Mouse (Mus musculus) effector memory CD4-positive, alpha-beta T cell, adult 5 months (primary cell): ENCODE results near the gene Slc16a9. TPM values are rescaled to one million over a fixed set of nuclear protein-coding genes. Genes with fewer than 3 reads are reported as not detected.

Source experiments
- polyA plus RNA-seq: library from polyadenylated mRNA; unstranded; fragments of 100-300 nt; shearing (Covaris generic); gene quantifications from one replicate; pipeline ENCODE4 v1.2.1, GENCODE M21; 2017

The Slc16a9 gene
- polyA plus RNA-seq: not detected

GRCm38 (mm10) chr10:70244921-70245558 is at the start of gene Slc16a9:
Gene Slc16a9 (plus strand): TSS chr10:70245100.

GRCm38 (mm10) chr10:70204505-70205399 is 40.1 kb upstream of the Slc16a9 start, which contains the start of gene Mrln:
Gene Mrln (plus strand): TSS chr10:70204664.

Other genes with a start within 250 kb of the Slc16a9 start
- 18.0 TPM for gene Ccdc6, start 148.0 kb upstream of the Slc16a9 start, polyA plus RNA-seq
- not detected for gene Mrln, start 40.4 kb upstream of the Slc16a9 start, polyA plus RNA-seq
- not detected for gene Fam13c, start 195.4 kb downstream of the Slc16a9 start, polyA plus RNA-seq